Mouse (Mus musculus) naive thymus-derived CD4-positive, alpha-beta T cell, adult 5 months (primary cell): ENCODE results near the gene Prdm10. TPM values are rescaled to one million over a fixed set of nuclear protein-coding genes. Genes with fewer than 3 reads are reported as not detected.

Experiments
- polyA plus RNA-seq: library from polyadenylated mRNA; unstranded; fragments of 100-300 nt; shearing (Covaris generic); gene quantifications from one replicate; pipeline ENCODE4 v1.2.1, GENCODE M21; 2017

The Prdm10 gene
- polyA plus RNA-seq = 20.4 TPM

DNA sequence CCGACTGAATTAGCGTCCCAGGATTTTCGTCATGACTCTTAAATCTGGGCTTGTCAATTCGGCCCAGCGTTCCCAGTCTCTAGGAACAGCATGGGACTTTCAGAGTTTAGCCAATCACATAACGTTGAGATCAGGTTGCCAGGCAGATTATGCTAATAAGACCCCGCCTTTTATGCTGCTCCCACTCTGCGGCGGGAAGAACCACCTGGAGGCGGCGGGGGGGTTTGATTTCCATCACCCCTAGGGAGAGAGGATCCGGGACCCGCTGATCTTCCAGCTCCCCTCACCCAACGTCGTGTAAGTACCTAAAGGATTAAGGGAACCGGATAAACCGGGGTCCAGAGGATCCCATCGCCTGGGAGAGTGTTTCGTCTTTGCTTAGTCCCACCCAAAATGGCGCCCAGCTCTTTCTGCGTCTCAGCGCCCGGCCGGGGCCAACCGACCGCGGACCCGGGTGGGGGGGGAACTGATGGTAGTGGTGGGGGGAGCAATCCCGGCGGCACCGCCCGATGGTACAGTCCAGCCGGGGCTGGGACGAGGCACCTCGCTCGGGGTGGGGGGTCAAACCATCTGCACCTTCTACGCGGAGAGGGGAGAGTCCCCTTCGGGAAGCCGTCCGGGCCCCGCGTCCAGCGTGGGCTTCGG lies at the start of gene Prdm10:
Prdm10 (plus strand) TSS at position 173 of the 645 bp plus-strand sequence.

DNA sequence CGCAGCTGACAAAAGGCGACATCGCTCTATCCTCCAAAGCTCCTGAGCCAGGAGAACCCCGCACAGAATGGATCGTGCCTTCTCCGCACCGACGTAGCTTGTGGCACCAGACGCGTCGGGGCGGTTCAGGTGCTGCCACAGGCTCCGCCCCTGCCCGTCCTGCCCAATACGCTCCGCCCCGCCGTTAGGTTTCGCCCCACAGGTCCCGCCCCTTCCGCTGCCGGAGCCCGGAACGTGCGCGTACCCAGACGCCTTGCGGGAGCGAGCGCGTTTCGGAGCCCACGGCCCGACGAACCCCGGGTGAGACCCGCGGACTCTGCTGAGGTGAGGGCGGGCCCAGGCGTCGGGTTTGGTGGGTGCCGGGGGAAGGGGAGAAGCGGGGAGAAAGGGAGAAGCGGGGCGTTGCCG lies 105.6 kb downstream of the Prdm10 start, which contains the start of gene Nfrkb:
Nfrkb (plus strand) TSS at position 246 of the 408 bp plus-strand sequence.

Other genes starting within 250 kb of the Prdm10 start
- gene Zbtb44, start 249.9 kb upstream of the Prdm10 start, polyA plus RNA-seq = 50.2 TPM
- gene St14, start 148.7 kb upstream of the Prdm10 start, polyA plus RNA-seq = 1.3 TPM
- gene Aplp2, start 68.7 kb upstream of the Prdm10 start, polyA plus RNA-seq = 151 TPM
- 68.2 TPM for gene Nfrkb, start 105.7 kb downstream of the Prdm10 start, polyA plus RNA-seq
- not detected for gene Tmem45b, start 183.9 kb downstream of the Prdm10 start, polyA plus RNA-seq